Mouse (Mus musculus) neural tube, embryonic 13.5 days (tissue): ENCODE data around the gene Cdc20b. TPM values are rescaled to one million over a fixed set of nuclear protein-coding genes. Genes with fewer than 3 reads are reported as not detected.

Source experiments
- ATAC-seq: fragments of 200-750 bp; cut with Nextera tagmentation; 2 replicates; pipeline ENCODE4 v1.8.0; 2017; ENCODE audit warnings: low read depth, mild to moderate bottlenecking, moderate TSS enrichment, moderate library complexity
- H3K27ac ChIP-seq: fragments of 300-500 bp; sonication (generic); replicated peaks from 2 replicates; pipeline ENCODE4 v1.5.1; 2015; ENCODE audit warnings: moderate library complexity, mild to moderate bottlenecking, inconsistent platforms
- H3K27me3 ChIP-seq: fragments of 300-500 bp; sonication (generic); 2 replicates; pipeline ENCODE4 v1.6.1; 2015; ENCODE audit warnings: mild to moderate bottlenecking, inconsistent platforms
- H3K36me3 ChIP-seq: fragments of 300-500 bp; sonication (generic); 2 replicates; pipeline ENCODE4 v1.6.1; 2015; ENCODE audit warnings: mild to moderate bottlenecking, inconsistent platforms
- H3K4me1 ChIP-seq: fragments of 300-500 bp; sonication (generic); replicated peaks from 2 replicates; pipeline ENCODE4 v1.6.1; 2015; ENCODE audit warnings: inconsistent platforms
- H3K4me2 ChIP-seq: fragments of 300-500 bp; sonication (generic); 2 replicates; pipeline ENCODE4 v1.6.1; 2015; ENCODE audit warnings: inconsistent platforms, mild to moderate bottlenecking, moderate library complexity
- H3K4me3 ChIP-seq: fragments of 300-500 bp; sonication (generic); 2 replicates; pipeline ENCODE4 v1.5.1; 2015; ENCODE audit warnings: mild to moderate bottlenecking, inconsistent platforms
- H3K9ac ChIP-seq: fragments of 300-500 bp; sonication (generic); 2 replicates; pipeline ENCODE4 v1.6.1; 2015; ENCODE audit warnings: moderate library complexity, mild to moderate bottlenecking, inconsistent platforms
- H3K9me3 ChIP-seq: fragments of 300-500 bp; sonication (generic); 2 replicates; pipeline ENCODE4 v1.6.1; 2016; ENCODE audit warnings: inconsistent platforms
- WGBS: fragments of 180-500 bp; shearing (Covaris S2); methylation state at CpG from one replicate; pipeline ENCODE4 v1.1.7; 2015; 5-methylcytosine and 5-hydroxymethylcytosine counted together
- microRNA counts: library from miRNA; unstranded; fragments of <30 nt; microRNA quantifications from one replicate; lab custom pipeline; 2016
- microRNA-seq: library from miRNA; unstranded; fragments of <30 nt; microRNA quantifications from one replicate; pipeline ENCODE4, GENCODE M21; 2016
- polyA plus RNA-seq: library from polyadenylated mRNA; unstranded; fragments of >200 nt; fragmentation: Nextera tagmentation; extraction: Ambion mirVana; gene quantifications from 2 replicates; pipeline ENCODE4 v1.2.1, GENCODE M21; 2015

Cdc20b gene
- polyA plus RNA-seq, 1 experiment from 2014 or later: not detected

DNA sequence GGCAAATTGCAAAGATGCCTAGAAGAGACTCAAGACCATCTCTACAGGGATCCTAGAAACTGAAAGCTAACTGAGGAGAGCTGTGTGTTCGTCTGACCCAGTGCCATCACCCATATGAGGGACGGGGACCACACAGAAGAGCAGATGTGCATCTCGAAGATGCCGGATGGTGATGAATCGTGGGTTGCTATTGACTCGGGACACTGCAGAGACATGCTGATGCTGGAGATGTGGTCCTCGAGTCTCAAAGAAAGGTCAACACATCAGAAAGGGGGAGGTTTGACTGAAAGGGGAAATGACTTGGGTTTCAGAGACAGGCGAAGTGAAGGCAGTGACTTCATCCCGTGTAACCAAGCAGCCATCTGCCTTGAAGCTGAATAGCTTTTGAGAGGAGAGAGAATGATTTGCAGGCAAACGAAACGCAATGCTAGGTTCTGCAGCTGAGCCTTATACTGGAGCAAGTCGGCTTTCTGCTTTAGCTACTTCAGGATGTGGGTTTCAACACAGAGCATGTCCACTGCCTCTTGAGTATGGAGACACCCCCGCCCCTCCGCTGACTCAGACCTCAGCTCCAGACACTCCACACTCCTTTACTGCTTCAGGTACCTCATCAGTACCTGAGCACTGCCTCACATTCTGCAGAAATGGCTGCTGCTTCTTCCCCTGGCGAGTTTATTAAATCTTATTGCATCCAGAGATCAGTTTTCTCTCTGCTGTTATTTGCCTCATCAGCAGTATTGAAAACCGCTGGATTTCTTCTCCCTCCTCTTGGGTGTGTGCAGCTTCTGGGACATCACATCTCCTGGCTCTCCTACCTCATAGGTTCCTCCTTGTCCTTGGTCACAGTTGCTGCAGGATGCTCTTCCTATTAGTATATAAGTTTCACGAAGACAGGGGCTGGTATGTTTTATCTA, 85.7 kb downstream of the Cdc20b start:
- H3K27ac ChIP-seq: no peak overlapping the region
- no peaks in the 10 kb centered on the region for H3K27me3 ChIP-seq
- no peaks in the 10 kb centered on the region for H3K9me3 ChIP-seq
- WGBS: 91% methylated on average over 17 of the region's 17 CpGs
- H3K36me3 ChIP-seq: no peaks in the 10 kb centered on the region
- no peak overlapping the region for H3K4me3 ChIP-seq
- no peak overlapping the region for H3K9ac ChIP-seq
- no peaks in the 10 kb centered on the region for H3K4me1 ChIP-seq
- ATAC-seq: no peak
- no peak overlapping the region for H3K4me2 ChIP-seq

DNA sequence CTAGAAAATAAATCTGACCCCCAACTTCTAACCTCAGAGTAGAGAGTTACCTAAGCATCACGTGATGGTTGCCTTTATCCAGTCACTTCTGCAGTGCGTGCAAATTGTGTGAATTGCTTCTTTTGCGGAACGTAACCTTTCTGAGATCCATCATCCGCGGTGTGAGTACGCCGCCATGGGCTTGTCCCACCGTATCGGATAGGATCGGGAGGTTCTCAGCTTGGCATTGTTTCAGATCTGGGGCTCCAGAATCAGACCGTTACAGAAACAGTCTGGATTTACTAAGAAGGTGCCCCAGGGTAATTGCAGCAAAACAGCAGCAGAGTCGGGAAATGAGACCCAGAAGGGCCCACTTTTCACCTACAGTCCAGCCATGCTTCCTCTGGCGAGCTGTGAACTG, 86.4 kb downstream of the Cdc20b start:
- whole genome bisulfite sequencing: 90% methylated on average over 14 of the region's 14 CpGs
- ATAC-seq: no peak
- Histone ChIP-seq H3K9me3 (no peaks in the 10 kb centered on the region), H3K27ac (no peak overlapping the region), H3K36me3 (no peaks in the 10 kb centered on the region), H3K4me1 (no peaks in the 10 kb centered on the region), H3K27me3 (no peaks in the 10 kb centered on the region), H3K9ac (no peak overlapping the region), H3K4me2 (no peak overlapping the region), H3K4me3 (no peak overlapping the region)

DNA sequence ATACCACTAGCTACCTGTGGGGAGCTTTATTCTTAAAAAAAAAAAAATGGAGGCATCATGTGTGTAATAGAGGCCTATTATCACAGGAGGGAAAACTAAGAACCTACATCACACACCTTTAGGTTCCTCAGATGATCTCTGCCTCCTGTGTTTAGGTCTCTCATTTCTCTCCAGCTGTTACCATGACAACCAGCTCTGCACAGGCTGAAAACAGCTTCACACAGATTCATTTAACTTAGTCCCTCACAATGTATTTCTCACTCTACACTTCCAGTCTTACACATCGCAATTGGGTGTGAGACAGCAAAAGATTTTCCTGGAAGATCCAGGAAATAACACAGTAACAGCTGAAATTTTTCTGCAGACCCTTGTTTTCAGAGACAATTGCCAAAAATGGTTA, 95.1 kb downstream of the Cdc20b start:
- no peak for ATAC-seq
- Histone ChIP-seq H3K4me1 (no peaks in the 10 kb centered on the region), H3K27ac (no peak overlapping the region), H3K4me2 (no peak overlapping the region), H3K4me3 (no peak overlapping the region), H3K9ac (no peak overlapping the region), H3K27me3 (no peaks in the 10 kb centered on the region), H3K9me3 (no peaks in the 10 kb centered on the region), H3K36me3 (no peaks in the 10 kb centered on the region)
- 77% methylated on average over 1 of the region's 1 CpGs for WGBS

DNA sequence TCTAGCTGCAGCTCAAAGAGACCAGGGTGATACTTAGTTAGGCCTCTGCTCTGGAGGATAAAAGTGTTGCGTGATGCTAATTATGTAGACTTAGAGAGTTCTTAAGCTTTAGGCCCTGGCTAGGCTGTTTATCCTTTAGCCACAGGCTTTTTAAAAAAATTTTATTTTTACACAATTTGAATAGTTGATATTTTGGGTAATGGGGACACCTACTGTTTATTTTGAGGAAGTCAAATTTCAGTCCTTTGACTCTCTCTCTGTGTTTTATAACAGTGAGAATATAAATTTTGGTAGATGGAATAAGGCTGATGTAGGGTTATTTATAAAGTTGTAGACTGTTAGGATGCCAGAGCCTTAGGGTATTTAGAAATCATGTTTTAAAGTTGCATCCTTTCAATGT, 104.7 kb downstream of the Cdc20b start:
- Histone ChIP-seq H3K9ac (no peak overlapping the region), H3K4me3 (no peak overlapping the region), H3K4me2 (no peak overlapping the region), H3K9me3 (no peaks in the 10 kb centered on the region), H3K27me3 (no peaks in the 10 kb centered on the region), H3K4me1 (no peaks in the 10 kb centered on the region), H3K36me3 (no peaks in the 10 kb centered on the region), H3K27ac (no peak overlapping the region)
- 98% methylated on average over 1 of the region's 1 CpGs for WGBS
- no peak for ATAC-seq

MicroRNAs within 50 kb of the gene (microRNA counts, 519-probe panel; counts per million panel counts)
- not detected for microRNA mmu-miR-449a (lab: Ali Mortazavi, UCI)
- microRNA mmu-miR-449b (lab: Ali Mortazavi, UCI): not detected
- not detected for microRNA mmu-miR-449c (lab: Ali Mortazavi, UCI)

Small RNAs within 50 kb of the gene (microRNA-seq; reads per million reads assigned to microRNA genes)
- gene Mir449a (87.4 reads per million, percentile 53 among the genes with 10 or more reads in this experiment), gene Mir449b (not detected), gene Mir449c (not detected)

Other genes starting within 250 kb of the Cdc20b start
- 49.3 and 52.7 TPM in 2 replicates for gene Plpp1, start 234.3 kb upstream of the Cdc20b start, polyA plus RNA-seq
- 67.8 and 73.3 TPM in 2 replicates for gene Mtrex, start 107.7 kb upstream of the Cdc20b start, polyA plus RNA-seq
- gene Dhx29, start 107.7 kb upstream of the Cdc20b start, polyA plus RNA-seq: 32.5 and 34.7 TPM in 2 replicates
- 0.25 TPM in 1 of 2 replicates, not detected in the other for gene Ccno, start 47.3 kb upstream of the Cdc20b start, polyA plus RNA-seq
- 0.10 and 0.12 TPM in 2 replicates for gene Mcidas, start 41.3 kb upstream of the Cdc20b start, polyA plus RNA-seq
- 81.0 and 94.9 TPM in 2 replicates for gene Gpx8, start 11.3 kb downstream of the Cdc20b start, polyA plus RNA-seq
- not detected in 2 replicates for gene Gzma, start 65.9 kb downstream of the Cdc20b start, polyA plus RNA-seq
- 1.5 and 1.7 TPM in 2 replicates for gene Esm1, start 174.5 kb downstream of the Cdc20b start, polyA plus RNA-seq
- not detected in 2 replicates for gene Gzmk, start 190.8 kb downstream of the Cdc20b start, polyA plus RNA-seq